Mouse (Mus musculus): Measurements from ENCODE around the gene Arhgap6.

The Arhgap6 gene

DNA sequence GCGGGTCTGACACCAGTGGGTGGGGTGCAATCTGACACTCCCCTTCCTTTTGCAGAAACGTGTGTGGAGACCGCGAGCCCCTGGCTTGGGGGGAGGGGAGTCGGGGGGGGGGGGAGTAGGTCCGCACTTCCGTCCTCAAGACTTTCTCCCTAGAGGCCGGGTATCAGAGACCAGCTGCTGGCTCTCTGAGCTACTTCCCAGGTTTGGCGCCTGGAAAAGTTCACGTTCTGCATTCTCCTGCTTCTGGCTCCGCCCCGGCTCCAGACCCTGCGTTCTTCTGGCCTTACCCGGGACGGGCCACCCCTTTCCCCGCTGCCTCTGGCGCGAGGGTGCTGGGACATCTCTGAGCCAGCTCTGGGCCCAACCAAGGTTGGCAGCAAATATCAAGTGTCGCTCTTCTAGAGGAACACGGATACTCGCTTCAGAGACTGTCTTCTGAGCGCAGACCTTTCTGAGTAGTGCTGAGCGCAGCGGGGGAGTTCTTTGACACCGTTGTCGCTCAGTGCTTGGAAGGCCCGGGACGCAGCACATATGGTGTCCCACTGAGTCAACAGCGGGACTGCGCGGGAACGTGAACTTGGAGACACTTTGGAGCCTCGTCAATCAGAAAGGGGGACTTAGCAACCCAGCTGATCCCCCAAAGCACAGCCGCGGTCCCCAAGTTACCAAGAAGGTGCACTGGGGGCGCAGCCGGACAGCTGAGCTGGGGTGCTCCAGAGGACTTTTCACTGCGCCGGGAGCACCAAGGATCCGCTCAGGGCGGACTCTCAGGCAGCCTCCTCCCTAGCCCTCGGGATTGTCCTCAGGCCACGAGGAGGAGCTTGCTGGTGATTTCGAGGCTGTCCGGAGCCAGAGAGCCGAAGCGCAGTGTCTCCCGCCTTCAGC, at the start of gene Arhgap6:
Gene Arhgap6, plus strand, starts transcription at position 126 of the 885 bp plus-strand sequence.
- DNase-seq, result no peak

DNA sequence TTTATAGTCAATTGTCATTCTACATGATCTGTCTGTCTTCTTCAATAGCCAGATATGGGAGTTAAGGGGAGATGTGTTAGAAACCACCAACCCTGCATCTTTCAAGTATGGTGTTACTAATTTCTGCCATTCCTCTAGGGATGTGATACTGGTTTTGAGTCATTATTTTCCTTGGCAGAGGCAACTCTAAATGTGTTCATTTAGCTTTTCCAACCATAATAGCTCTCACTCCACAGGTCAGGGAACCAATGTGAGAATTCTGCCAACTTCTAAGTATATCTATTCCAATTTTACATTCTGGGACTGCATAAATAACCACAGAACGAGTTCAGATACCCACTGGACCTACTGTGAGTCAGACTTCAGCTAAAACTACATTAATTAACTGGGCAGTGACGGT, 47.9 kb upstream of the Arhgap6 start:
- no peak for DNase-seq

DNA sequence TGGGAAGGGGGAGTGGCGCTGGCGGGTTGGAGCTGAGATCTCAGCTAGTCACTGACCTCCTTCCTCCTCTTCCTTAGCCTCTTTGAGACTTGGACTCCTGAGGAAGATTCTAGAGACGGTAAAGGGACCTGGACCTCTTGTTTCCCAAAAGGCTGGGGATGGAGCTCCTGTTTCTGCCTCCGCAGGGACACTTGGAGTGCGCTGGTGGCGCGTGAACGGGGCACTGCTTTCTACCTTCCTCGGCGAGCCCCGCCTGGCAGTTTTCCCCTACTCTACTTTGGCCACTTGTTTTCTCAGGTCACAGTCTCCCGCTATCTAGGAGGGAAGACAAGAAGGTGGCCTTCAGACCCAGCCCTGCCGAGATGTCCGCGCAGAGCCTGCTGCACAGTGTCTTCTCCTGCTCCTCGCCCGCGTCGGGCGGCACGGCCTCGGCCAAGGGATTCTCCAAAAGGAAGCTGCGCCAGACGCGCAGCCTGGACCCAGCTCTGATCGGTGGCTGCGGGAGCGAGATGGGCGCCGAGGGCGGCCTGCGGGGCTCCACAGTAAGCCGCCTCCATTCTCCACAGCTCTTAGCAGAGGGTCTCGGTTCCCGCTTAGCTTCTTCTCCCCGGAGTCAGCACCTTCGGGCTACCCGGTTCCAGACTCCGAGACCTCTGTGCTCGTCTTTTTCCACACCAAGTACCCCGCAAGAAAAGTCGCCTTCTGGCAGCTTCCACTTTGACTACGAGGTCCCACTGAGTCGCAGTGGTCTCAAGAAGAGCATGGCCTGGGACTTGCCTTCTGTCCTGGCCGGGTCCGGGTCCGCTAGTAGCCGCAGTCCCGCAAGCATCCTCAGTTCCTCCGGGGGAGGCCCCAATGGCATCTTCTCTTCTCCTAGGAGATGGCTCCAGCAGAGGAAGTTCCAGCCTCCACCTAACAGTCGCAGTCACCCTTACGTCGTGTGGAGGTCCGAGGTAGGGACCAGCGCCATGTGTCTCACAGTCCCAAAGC, 1.3 kb downstream of the Arhgap6 start:
- DNase-seq, result no peak

DNA sequence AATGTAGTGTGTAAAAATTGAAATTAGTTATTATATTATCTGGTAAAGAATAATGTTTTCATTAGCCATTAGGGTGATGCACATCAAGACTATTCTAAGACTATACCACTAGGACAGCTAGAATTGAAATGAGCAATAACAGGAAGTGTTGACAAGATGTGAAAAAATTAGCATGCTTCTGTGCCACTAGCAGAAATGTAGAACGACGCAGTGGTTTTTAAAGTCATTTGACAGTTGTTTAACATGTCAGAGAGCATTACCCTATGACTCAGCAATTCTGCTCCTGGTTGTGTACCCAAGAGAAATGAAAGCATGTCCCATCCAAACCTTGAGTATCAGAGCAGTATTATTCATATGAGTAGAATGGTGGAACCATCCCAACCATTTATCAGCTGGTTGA, 9.8 kb downstream of the Arhgap6 start:
- no peak for DNase-seq

DNA sequence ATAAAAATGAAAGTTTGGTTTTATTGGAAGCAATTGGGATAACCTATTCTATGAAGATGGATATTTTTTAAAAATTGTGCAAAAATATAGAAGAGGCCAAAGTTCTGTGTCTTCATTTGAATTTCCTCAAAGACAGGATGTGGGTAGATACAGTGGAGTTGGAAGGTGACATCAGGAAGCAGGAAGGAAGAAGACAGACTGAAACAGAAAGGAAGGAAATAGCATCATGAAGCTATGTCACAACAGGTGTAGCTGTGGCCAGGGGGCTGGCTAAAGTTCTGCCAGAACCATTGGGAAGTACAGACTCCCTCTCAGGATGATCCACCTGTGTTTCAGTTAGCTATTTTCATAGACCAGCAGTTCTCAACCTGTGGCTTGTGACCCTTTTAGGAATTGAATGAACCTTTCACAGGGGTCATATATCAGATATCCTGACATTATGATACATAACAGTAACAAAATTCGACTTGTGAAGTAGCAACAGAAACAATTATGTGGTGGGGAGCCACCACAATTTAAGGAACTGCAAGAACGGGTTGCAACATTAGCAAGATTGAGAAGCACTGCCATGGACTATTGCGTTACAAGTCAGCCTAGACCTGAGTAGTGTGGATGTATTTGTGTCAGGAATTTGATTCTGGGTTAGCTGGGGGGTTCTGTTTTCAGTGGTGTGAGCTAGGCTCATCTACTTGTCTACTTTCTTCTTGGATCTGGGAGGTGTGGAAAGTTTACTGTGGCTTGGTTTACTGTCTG, 15.8 kb downstream of the Arhgap6 start:
- no peak for DNase-seq

DNA sequence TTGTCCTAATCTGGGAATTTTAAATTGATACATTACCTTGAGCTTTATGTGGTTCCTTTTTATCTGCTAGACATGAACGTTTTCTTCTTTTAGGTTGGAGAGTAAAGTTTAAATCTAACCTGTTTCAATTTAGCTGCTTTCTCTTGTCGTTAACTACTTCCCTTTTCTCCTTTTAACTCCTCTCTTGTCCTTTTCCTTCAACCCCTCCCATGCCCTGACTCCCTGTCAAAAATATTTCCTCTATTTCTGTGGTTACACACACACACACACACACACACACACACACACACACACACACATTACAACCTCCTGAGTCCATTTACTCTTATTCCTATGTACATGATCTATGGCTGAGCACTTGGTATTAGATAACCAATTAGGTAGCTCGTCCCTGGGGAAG, 24.0 kb downstream of the Arhgap6 start:
- no peak for DNase-seq

DNA sequence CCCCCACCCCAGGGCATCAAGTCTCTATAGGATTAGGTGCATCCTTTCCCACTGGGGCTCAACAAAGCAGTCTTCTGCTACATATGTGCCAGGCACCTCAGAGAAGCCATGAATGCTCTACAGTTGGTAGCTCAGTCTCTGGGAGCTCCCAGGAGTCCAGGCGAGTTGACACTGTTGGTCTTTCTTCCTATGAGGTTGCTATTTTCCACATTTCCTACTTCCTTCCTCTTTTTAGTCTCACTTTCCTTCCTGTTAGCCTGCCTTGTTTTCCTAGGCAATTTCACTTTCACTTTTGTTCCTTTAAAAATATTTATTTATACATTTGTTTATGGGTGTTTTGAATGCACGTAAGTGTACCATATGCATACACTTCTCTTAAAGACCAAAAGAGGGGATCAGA, 29.3 kb downstream of the Arhgap6 start:
- no peak for DNase-seq

DNA sequence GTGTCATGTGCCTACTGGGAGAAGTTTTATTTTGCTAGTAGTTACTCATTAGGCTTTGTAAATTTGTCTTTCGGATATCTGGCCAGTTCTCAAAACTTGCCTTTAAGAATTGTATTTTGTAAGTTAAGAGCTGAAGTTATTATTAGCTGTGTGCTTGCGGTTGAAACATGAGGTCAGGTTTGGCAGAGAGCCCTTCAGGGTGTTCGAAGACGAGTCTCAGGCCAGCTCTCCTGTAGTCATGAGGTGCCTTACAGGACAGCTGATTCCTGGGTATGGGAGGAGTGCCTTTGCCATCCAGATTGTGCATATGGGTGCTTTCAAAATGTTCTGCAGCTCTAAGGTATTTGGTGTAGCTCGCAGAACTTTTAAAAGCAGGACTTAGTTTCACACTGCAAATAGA, 37.4 kb downstream of the Arhgap6 start:
- DNase-seq, result no peak

DNA sequence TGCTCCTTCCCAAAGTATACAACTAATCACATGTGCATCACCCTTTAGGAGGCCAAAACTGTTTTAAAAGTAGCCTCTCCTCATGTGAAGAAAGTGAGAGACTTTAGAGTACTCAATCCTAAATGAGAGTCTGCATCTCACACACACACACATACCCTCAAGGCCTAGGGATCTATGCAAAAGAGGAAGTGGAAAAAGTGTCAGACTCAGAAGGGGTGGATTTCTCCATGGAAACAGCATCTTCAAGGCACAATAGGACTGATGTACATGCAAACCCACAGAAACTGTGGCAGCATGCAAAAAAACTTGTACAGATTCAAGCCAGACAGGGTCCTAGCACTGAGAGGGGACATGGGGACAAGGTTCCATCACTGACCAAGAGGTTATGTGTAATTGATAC, 53.2 kb downstream of the Arhgap6 start:
- no peak for DNase-seq

DNA sequence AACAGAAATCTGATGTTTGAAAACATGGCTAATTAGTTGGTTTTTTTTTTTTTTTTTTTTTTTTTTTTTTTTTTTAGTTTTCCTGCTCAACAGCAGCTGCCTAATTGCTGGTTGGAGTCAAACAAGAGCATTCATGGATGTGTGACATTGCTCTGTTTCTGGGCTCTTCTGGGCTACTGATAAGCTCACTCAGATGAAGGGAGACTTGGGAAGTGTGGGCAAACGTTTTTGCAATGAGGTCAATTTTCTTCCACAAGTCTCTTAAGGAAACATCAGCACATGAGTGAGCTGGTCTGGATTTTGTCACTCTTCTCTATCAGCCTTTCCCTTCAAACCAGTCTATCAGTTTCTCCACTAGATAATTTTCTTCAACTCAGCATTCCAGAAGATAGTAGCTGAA, 79.8 kb downstream of the Arhgap6 start:
- no peak for DNase-seq

DNA sequence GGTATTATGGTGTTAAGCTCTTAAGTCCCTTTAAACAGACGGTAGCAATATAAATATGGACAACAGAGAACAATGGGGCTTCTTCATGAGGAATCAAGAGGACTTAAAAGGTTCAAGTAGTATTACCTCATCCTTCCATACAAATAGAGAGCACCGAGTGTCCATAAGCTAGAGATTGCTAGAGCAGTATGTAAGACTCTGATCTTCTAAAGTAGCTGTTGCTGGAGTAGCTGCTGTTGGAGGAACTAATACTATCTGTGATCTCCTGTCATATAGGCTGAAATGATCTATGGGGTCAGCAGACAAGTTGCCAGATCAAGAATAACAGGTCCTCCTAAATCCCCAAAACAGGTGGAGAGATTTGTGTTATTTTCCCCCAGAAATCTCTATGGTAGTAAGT, 108.7 kb downstream of the Arhgap6 start:
- DNase-seq, result no peak

DNA sequence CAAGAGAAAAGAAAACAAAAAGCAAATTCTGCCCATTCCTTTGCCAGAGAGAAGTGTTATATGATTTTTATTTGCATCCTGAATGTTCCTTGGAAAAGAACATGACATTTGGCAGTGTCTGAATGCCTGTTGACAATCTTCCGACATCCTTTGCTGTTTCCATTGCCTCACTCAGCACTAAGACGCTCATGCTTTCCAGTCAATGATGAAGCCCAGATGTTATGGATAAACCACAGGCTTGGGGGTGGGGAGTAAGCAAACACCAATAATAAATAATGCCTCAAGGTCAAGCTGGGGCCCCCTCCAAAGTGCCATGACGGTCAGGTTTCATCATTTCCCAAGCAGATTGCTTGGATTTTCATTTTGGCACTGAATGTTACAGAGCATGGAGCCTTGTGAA, 109.2 kb downstream of the Arhgap6 start:
- DNase-seq, result no peak

DNA sequence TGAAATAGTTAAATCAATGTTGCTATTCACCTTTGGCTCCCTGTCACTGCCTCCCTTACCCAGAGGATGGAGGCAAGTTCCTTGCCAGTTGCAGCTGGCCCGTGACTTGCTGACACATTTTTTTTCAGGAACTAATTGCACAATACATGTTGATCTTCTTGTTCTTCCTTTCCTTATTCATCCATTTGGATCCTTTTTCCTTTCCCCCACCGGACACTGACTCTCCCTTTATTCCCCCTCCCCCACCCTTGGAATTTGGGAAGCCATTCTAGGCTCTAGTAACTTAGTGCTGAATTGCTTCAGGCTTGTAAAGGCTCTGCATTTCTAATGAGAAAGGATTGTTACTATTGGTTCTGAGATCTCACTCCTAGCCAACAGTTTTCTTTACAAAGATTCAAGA, 112.7 kb downstream of the Arhgap6 start:
- no peak for DNase-seq

DNA sequence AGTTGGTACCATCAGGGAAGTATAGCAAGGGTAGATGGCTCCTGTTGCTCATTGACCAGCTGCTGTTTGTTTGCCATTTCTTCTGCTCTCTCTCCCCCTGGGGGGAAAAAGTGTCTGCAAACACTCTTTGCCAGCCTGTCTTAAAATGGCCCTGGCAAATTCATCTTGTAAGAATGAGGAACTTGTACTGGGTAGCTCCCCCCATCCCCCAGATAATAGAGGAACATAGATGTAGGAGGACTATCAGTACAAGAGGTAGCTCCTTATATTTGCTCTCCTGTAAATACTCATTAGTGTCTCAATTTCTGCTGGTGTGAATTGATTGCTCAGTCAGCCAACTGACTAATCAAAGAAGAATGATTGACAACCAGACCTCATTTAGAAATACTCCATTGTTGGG, 118.6 kb downstream of the Arhgap6 start:
- DNase-seq, result no peak

DNA sequence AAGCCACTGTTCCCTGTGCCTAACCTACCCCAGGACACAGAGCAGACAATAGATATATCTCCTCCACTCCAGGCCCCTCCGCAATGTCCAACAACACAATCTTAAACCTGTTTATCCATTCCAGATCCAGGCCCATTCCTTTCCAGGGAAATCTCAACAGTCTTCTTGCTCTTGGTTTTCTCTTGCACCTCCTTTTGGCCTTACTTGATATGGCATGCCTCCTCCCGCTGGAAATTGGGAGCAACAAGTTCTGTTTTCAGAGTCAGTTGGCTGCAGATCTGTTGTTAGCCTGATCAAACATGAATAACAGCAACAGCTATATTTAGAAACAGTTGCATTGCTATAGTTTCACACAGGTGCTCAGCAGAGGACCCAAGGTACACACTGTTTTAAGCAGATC, 126.0 kb downstream of the Arhgap6 start:
- no peak for DNase-seq

DNA sequence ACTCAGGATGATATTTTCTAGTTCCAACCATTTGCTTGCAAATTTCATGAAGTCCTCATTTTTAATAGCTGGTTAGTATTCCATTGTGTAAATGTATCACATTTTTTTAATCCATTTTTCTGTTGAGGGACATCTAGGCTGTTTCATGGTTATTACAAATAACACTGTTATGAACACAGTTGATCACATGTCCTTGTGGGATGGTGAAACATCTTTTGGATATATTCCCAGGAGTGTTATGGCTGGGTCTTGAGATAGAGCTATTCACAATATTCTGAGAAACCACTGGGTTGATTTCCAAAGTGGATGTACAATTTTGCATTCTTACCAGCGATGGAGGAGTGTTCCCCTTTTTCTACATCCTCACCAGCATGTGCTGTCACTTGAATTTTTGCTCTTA, 137.5 kb downstream of the Arhgap6 start:
- DNase-seq, result no peak

DNA sequence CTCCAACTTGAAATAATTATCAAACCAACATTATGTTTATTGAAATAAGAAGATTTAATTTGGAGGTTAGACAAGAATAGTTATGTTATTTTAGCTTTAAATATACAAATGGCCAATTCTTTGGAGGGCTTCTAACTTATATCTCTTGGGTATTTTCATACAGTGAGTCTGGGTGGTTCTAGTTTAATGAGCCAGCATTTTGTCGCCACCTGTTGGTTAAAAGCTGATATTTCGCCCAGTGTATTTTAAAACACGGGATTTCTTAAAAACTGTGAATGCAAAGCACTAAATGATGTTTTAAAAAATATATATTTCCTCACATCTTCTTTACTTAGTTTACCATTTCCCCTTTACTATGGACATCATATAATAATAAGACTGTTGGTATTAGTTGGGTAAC, 140.5 kb downstream of the Arhgap6 start:
- no peak for DNase-seq

DNA sequence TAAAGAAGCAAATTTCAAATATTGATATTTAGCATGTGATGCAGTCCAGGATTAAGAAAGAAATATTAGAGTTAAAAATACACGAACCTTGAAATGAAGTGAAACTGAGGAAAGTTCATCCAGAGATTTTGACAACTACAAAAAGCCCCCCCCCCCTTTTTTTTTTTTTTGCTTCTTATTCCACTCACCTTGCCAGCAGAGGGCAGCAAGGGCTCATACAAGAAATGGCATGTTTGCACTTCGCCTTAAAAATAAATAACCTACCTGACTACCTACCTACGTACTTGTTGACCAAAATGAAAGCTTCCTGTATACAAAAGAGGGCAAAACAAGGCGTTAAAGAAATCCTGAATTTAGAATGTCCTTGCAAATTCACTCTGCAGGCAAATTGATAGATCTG, 143.0 kb downstream of the Arhgap6 start:
- no peak for DNase-seq

DNA sequence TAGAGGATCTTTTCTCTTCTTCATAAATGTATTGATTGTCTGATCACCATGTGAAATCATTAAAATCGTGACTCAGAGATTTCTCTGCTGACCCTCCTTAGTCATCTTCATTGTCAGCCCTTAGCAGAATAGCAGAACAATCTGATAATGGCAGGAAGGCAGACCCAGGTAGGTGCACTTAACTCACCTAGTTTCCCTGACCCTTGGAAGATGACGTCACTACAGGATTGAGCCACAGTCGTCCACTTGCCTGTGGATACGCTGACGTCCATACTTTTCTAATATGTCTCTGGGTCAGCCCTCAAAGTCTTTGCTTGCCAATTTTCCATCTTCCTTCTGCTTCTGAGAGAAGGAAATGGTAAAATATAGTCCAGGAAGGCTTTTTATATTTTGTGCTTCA, 146.8 kb downstream of the Arhgap6 start:
- no peak for DNase-seq

DNA sequence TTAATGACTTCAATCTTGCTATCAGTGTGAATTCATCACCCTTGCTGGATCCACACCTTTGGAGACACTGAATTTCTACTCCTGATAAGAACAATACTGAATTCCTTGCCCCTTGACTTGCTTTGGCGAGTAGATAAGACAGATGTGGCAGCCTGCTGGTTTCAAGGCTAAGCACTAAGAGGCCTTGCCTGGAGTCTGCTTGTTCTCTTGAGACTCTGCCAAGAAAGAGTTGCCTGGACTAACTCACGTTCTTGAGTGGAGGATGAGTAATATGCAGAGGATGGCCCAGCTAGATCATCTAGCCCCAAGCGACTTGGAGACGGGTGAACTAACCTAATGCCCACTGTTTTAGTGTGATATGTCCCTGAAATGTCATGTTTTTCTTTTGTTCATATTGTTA, 148.3 kb downstream of the Arhgap6 start:
- no peak for DNase-seq

DNA sequence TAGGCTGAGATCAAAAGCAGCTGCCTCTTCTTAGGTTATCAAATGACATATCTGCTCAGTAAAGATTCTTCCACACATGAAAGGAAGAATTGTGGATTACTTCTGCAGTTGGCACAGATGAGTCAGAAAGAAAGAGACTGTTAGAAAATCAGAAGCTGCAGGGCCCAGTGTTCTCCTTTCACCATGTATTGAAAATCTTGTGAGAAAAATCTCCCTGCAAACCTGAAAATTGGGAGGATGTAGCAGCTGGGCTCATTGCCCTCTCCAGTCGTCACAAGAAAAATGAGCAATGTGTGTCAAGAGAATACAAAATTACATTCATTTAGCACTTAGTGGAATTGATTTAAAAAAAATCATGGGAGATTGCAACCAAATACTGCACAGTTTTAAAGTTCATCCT, 180.5 kb downstream of the Arhgap6 start:
- no peak for DNase-seq

DNA sequence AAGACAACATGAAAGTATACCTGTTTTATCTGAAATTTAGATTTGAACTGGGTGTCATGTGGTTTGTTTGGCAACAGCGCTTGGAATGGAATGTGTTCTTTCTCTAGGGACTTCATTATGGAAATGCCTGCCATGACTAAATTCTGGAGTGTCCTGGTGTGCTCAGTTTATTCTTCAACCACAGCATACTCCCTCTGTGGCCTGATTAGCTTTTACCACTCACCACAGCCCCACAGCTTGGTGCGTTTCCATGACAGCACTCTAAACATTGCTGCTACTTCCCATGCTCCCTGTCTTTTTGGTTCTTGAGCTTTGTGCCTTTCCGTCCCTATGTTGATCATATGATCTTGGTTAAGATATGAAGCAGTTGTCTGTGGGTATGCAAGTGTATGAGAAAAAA, 182.9 kb downstream of the Arhgap6 start:
- no peak for DNase-seq

DNA sequence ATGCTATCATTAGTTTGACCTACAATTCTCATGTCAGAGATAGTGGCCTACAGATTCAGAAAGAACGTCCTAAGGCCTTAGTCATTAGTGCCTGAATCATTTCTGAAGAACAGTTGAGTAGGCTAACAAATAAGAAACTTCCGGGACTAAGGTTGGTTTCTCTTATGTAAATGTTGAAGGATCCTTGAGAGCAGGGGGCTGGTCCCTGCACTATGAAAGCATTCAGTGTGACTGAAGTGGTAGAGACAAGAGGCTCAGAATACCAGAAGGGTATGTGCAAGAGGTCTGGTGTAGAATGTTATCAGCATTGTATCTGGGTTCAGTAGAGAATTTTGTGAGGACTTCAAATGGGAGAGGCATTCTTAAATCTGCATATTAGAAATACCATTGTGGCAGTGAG, 185.5 kb downstream of the Arhgap6 start:
- DNase-seq, result no peak

Data from cerebellum, adult 8-10 months (tissue).